Mouse (Mus musculus) adrenal gland, adult 18-20 months (tissue): ENCODE measurements at regions not wholly inside any gene's neighbourhood (a gene's known extent, or its start where the extent isn't known, plus 50 kb on each side); places are given as distances from the start of the nearest gene placed in this dataset.

Experiments used
- DNase-seq, 2 experiments: peaks; one replicate each; pipeline ENCODE4 v3.0.0; 2021 to 2022; ENCODE audit warnings: low spot score in 2 of 2

DNA sequence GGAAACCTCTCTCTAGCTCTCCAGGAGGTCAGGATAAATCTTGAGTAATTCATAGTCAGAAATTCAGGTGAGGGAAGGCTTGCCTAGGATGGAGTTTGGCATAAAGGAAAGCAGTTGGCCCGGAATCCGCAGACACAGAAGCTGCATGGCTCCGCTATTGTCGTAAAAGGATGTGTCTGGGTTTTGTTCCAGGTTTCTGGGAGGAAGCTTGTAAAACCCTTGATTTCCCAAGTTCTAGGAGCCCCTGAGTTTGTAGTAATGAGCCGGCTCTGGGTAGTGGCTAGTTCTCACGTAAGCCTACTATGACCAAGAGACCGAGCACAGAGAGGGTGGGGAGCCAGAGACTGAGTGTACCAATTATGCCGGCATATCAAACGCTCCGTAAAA lies 52.7 kb upstream of the Gm21915 start:
- no peak for DNase-seq

DNA sequence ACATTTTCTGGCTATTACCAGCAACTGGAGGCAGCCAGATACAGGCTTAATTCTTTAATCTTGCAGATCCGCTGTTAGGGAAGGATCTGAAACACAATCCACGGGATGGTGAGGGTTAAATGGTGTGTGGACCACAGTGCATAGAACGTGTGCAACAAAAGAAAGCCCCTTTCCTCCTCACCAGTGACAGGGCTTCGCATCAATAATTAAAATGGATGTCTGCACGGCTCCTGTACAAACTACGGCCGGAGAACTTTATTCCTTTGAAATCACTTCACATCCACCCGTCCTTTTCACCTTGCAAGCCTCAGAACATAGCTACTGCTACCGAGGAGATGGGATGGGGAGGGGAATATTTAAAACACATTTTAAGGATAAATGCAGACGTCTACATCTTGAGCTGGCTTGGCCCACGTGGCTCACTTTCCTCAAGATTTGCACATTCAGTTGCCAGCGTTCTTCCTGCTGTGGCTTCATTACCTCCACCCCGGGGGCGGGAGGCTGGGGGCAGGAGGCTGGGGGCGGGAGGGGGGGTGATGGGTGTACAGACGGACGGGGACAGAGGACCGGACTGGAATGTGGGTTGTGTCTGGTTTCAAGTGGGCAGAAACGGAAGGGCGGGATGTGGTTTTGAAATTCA lies 53.3 kb upstream of the Gm21915 start:
- no peak for DNase-seq

DNA sequence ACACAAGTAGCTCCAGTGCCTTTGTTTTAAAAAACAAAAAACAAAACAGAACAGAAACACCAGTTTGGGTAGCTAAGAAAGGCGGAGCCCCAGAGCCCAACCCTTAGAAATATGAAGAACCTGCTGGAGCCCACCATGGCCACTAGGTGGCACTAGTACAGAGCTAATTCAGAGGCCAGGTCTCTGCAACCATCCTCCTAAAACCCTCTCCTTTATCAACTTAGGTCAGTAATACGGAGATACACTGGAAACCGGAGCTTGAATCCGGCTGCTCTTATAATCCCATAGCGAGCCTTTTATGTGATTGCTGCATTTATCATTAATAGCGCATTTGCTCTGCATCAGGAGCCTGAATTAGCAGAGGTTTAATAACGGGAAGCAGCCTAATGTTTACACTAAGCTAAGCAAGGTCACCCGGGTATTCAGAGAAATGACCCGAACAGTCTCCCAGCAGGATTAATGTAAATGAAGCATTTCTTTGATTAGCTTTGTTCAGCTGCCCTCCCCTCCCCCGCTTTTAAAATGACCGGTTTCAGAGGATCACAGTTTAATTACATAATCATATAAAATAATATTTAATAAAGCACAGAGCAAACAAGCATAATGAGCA lies 53.9 kb upstream of the Gm21915 start:
- peak; percentile 50 to 58 for DNase-seq

DNA sequence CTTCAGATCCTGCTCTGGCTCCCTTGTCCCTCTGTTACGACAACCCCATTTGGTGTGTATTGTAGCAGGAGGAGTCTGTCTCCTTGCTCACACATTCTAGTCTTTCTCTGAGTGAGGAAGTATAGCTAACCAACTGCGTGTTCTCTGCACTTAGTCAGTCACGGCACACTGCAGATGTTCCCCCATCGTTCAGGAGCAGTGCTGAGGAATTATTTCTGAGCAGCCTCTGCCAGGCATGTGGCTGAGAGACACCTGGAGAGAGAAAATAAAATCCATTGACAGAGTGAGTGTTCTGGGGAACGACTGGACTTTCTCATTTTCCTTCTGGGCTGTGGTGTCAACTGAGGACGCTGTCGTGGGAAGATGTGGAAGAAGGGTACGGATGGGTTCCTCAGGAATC lies 54.5 kb upstream of the Gm21915 start:
- no peak for DNase-seq

DNA sequence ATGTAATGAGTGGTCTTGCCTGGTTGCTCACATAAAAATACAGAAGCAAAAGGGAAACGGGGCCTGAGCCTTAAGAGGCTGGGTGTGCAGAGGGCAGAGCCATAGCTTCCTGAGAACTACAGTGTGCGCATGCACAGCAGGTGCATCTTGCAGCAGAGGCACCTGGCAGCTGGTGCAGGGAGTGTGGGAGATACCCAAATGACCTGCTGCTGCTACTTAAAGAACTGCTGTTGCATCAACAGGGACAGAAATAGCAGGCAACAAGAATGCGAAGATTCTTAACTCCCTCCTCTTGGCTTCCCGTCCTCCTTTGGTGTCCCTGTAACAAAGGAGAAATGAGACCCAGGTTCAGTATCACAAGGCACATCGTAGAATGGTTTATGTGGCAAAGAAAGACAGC lies 56.3 kb upstream of the Gm21915 start:
- no peak for DNase-seq

DNA sequence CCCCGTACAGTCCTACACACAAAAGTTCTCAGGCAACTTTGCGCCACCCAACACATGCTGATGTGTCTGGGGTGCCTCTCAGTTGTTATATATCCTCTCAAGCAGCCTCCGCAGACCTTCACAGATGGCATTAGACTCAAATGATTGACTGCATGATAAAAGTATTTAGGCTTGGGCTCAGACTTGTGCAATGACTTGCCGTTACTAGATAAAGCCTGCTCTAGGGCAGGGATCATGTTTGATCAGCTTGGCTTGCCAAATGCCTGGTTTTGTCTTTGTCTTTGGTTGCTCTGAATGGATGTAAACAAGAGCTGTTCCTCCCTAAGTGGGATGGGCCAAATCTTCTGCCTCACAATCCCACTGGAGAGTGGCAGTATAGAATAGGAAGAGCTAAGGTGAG lies 57.2 kb upstream of the Gm21915 start:
- DNase-seq: no peak

DNA sequence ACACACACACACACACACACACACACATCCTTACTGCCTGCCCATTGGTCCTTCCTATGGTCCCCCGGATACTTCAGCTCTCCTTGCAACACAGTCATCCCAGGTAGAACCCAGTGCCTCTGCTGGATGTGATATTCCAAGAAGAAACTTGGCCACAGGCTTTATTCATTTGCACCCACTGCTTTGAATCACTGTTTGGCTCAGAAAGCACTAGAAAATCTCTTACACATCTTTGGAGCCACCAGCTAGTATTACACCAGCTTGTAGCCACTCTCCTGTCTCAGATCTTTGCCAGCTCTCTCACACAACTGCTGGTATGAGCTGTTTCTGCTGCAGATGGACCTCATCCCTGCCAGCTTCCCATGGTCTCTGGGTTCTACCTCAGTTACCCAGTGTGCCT lies 57.7 kb upstream of the Gm21915 start:
- no peak for DNase-seq

DNA sequence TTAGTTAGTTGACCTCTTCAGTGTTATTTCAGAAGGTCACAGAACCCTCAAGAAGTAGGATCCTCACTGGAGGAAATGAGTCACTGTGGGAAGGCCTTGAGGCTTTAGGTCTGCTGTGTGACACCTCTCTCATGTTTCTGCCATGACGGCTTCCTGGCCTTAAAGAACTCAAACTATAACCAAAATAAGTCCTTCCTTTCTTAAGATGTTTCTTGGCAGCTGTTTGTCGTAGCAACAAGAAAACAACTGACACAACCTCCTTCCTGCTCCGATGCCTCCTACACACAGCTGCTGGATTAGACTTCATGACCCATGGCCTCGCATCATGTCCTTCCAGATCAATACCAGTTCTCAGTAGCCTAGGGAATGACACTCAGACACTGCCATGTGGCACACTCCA lies 58.1 kb upstream of the Gm21915 start:
- DNase-seq: no peak

DNA sequence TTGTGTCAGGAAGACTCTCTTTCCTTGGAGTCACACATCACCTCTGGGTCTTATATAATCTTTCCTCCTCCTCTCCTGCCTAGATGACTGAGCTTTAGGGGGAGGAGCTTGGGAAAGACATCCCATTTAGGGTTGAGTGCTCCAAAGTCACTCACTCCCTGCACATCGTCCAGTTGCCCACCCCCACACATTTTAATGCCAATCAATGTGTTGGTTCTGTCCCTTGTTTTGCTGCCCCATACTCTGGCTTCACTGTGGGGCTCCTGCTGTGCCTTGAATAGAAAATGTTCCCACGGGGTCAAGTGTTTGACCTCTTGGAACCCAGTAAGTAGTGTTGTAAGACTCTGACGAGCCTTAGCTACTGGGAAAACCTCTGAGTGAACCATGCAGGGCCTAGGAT lies 58.8 kb upstream of the Gm21915 start:
- no peak for DNase-seq

DNA sequence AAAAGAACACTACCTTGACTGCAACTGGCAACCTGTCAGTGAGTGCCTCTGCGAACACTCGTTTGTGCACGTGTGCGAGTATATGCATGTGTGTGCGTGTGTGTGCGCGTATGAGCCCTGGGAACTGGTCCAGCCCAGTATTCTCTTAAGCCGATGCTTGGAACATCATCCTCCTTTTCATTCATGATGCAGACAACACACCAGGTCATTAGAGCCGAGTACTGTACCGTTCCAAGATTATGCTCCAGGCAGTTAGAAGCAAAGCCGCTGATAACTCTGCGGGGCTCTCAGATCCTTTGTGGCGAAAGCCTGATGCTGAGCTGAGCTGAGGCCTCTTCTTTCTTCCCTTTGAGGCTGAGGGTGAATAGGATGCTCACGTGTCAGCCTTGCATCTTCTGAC lies 61.8 kb upstream of the Gm21915 start:
- no peak for DNase-seq

DNA sequence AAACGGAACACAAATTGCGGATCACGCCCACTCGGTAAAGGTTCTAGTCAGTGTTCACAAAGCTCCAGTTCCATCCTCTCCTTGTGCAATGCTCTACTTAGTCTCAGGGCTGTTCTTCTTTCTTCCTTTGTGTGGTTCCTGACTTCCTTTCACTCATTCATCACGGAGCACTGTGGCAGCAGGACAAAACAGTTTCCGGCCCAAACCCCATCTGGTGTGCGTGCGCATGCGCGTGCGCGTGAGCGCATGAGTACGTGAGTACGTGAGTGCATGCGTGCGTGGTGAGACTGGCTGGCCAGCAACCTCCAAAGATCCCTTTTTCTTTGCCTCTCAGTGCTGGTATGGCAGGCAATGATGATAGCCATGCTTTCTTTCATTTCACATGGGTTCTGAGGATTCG lies 62.5 kb upstream of the Gm21915 start:
- no peak for DNase-seq

DNA sequence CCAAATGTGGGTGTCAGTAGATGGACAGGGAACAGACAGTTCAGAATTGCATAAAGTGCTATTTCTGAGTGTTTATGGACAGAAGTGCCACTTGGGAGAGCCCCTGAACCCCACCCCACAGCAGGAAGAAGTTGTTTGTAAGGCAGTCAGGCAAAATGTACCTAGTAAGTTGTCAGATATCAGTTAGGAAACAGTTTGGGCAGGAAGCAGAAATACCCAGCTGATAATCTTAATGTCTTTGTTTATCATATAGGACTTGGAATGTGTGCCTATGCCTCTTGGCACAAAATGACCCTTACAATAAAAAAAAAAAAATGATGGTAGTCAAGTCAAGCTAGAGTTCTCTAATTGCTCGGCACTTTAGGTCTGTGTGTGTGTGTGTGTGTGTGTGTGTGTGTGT lies 66.9 kb upstream of the Gm21915 start:
- no peak for DNase-seq

DNA sequence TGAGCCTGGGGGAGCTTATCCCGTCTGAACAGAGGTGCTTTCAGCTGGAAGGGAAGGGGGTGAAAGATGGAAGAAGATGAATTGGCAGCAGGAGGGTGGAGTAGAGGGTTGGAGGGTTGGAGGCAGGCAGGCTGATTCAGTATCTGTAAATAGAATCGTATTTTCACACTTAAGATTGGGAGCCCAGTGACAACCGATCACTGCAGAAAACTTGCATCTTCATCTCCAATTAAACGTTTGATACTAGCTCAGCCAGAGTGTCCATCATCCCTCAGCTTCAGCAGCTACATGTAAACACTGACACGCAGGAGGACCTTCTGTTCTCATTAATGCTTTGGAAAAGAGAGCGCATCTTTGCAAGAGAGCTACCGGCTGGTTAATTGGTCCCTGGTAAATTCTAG lies 67.2 kb upstream of the Gramd1b start:
- no peak for DNase-seq

DNA sequence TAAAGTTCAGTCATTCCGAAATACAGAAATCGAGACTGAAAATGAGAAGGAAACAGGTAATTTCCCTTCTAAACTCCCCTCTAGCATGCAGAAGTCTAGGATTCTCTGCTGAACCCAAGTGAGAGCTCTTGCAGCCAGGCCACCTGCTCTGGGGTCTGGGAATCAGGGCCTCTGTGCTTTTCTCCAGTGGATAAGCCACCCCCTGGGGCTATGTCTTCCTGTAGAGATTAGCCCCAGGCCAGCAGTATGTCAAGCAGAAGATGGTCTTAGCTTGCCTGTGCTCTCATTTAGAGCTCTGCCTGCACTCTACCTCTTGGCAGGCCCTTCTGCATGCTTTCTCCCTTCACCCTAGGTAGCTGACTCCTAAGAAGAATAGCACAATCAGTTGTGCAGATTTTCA lies 56.2 kb upstream of the Gramd1b start:
- DNase-seq: no peak

DNA sequence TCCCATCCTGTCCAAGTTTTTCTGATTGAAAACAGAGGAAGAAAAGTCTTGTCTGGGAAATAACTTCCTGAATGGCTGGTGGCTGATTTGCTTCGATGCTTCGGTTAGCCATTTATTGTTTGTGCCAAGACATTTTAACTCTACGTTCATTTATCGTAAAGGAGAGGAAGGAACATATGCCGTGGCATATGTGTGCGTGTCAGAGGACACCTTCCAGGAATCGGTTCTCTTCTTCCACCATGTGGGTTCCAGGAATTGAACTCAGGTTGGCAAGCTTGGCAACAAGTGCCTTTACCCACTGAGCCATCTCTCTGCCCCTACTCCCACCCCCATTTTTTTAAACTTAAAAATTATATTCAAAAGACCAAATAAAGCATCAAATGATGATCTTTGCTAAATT lies 55.4 kb upstream of the Gramd1b start:
- no peak for DNase-seq

DNA sequence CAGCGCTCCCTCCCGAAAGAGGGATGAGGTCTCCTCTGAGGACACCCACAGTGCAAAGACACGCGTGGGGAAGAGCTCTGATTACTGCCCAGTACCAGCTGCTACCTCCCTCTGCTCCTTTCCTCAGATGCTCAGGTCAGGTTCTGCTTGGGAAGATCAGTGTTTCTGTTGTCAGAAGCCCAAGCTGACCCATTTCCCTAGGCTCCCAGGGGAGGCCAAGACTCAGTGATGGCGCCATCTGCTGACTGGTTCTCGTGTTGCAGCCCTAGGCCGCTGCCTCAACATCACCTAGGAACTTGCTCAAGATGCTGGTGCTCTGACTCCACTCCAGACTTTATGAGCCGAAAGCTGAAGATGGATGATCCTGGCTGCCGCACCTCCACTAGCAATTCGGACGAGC lies 52.4 kb upstream of the Gramd1b start:
- peak; percentile 87 to 90 for DNase-seq

DNA sequence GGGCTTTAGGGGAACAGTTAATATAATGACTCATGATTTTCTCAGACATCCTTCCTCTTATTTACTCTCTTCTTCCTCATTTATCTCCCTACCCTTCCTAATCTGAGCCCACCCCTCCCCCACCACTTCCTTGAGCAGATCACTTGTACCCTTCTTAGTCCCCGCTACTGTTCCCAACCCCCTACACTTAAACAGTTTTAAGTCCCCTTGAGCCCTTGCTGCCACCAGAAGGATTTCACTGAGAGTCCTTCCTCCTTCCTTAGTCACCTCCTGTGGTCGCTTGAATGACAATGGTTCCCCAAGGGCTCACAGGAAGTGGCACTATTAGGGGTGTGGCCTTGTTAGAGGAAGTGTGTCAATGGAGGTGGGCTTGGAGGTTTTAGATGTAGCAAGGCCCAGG lies 50.7 kb upstream of the Gramd1b start:
- no peak for DNase-seq
